Mouse (Mus musculus) monocyte, adult 2 months (primary cell): ENCODE data around the gene Riok1.
A peak's percentile ranks its signal among the peaks of the same experiment; 100 is the strongest.

Experiments
- DNase-seq, 2 experiments: peaks; one replicate each; pipeline ENCODE4 v3.0.0; 2022; ENCODE audit warnings: low spot score in 2 of 2, low read depth in 1 of 2

The Riok1 gene

DNA sequence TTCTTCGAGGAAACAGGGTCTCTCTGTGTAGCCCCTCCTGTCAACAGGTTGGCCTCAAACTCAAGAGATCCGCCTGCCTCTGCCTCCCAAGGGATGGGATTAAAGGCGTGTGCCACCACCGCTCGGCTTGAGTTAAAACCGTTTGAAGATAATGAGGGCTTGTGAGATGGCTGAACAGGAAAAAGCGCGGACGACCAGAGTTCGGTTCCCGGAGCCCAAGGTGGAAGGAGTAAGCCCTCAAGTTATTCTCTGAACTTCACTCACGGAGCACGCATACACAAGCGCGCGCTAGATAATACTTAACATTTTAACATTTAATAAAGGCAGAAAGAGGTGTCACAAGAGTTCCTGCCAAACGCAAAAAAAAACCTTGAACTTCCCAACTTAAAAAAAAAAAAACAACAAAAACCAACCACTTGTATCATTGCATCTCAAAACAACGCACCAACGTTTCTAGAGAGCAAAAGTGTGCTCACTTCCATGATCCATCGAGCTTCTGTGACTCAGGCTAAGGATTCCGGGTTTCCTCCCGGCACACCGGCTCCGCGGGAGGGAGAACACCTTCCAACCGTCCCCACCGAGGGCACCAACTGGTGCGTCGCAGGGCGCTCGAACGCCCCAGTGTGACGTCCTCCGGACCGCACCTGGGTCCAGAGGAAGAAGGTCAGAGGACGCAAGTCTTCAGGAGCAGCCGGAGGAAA is at the start of gene Riok1:
Gene Riok1, plus strand, starts transcription at position 653 of the 701 bp plus-strand sequence.
- DNase-seq: no peak

DNA sequence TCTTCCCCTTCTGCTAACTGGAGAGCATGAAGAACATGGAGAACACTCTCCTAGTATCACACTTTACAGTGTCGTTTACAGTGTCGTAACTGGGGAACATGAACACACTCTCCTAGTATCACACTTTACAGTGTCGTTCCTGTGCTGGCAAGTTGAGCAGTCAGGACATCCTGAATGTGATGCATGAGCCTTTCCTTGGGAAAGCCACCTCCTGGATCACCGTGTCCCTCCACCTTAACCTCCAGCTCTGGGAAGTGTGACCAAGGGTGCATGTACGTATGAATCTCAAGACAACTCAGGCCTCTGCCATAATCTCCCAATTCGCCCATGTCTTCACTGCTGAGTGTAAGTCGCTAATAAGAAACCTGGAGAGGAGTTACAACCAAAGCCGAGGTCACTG is 47.1 kb upstream of the Riok1 start:
- no peak for DNase-seq

- DNase-seq: no peak
Observed at GRCm38 (mm10) chr13:37992638-37993371, 44.0 kb upstream of the Riok1 start.

DNA sequence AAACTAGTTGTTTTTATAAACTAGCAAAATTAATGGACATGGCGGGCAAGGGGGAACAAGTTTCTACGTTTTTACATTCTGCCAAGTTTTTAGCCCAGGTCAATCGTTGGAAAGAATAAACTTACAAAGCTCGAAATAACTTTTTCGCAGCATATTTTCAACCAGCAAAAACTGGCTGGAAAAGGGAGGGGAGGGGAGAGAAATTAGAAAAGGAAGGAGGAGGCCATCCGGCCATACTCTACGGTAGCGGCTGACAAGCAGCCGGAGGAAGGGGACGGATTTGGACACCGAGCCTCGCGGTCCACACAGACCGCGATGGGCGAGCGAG is 43.5 kb upstream of the Riok1 start:
- no peak for DNase-seq

- DNase-seq: peak; percentile 83 to 89
Observed at GRCm38 (mm10) chr13:37993704-37994404, 42.9 kb upstream of the Riok1 start, which contains the start of gene Ssr1. TSS of gene Ssr1 (minus strand) at chr13:37994217.

DNA sequence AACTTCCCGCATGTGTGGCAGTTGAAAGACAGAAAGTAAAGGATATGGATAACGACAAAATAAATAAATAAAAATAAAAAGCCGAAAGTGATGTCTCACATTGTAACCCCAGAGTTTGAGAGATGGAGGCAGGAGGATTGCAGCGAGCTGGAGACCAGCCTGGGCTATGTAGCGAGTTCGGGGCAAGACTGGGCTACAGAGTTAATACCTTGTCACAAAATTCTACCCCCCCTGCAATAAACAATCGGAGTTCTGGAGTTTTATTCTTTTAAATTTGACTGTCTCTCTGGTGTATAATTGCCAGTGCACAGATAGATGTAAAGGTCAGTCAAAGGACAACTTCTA is 42.4 kb upstream of the Riok1 start:
- no peak for DNase-seq

DNA sequence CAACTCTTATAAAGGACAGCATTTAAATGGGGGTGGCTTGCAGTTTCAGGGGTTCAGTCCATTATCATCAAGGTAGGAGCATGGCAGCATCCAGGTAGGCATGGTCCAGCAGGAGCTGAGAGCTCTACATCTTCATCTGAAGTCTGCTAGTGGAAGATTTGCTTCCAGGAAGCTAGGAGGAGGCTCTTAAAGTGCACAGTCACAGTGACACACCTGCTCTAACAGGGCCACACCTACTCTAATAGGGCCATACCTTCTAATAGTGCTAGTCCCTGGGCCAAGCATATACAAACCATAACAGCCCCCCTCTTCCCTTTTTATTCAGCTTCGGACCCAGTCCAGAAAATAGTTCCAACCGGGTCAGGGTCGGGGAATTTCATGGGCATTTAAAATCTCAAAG is 37.1 kb upstream of the Riok1 start:
- DNase-seq: no peak

DNA sequence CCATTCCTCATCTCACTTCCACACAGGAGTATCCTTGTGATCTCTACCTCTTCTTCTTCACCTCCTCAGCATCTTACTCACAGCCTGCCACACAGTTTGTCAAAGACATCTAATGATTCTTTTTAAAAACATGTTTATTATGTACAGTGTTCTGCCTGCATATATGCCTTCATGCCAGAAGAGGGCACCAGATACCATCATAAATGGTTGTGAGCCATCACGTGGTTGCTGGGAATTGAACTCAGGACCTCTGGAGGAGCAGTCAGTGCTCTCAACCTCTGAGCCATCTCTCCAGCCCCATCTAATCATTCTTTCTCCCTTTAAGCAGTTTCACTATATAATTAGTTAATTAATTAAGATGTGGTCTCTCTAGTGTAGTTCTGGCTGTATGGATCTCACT is 34.3 kb upstream of the Riok1 start:
- no peak for DNase-seq

- DNase-seq: no peak
Observed at GRCm38 (mm10) chr13:38007972-38008371, 28.8 kb upstream of the Riok1 start.

DNA sequence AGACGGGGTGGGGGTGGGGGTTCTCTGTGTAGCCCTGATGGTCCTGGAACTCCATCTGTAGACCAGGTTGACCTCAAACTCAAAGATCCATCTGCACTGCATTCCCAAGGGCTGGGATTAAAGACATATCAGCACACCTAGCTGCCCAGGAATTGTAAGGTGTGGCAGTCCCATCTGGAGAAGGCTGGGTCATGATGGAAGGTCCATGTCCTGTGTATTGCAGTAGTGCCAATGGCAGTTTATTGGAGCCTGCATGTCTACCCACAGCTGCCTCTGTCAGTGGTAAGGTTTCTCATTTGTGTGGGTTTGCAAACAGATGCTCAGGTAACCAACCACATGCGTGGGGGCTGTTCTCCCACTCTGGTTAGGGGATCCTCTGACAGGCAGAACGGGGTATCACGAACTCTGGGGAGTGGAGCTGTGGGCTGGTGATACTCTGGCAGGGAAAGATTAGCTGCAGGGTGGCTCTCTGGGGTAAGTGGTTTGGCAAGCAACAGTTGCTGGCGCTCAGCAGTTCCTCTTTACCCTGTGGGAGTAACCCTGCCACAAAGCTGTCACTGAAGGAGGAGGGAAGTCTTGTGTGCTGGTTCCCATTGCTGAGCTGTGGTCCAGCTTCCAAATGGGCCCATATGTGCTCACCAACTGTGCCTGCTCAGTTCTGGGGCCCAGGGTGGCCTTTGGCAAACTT is 26.9 kb upstream of the Riok1 start:
- peak; percentile 49 to 55 for DNase-seq

- peak in 1 of 2 experiments; percentile 5 for DNase-seq
Observed at GRCm38 (mm10) chr13:38010444-38010910, 26.3 kb upstream of the Riok1 start.

DNA sequence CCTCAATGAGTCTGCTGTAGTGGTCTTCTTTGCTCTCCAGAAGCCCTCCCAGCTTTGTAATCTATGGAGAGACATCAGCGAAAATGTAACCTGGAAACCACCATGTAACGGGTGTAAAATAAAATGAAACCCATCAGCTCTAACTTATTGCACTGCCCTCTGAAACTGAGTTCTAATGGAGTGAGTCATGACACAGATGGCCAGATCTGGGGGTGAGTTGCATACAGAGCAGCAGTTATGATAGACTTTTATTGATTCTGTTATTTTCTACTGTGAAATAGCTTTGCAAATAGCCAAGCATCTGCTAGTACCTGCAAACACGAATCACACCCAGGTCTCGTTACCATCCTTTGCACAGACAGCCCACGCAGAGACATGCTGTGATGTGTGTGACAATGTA is 24.4 kb upstream of the Riok1 start:
- DNase-seq: no peak

DNA sequence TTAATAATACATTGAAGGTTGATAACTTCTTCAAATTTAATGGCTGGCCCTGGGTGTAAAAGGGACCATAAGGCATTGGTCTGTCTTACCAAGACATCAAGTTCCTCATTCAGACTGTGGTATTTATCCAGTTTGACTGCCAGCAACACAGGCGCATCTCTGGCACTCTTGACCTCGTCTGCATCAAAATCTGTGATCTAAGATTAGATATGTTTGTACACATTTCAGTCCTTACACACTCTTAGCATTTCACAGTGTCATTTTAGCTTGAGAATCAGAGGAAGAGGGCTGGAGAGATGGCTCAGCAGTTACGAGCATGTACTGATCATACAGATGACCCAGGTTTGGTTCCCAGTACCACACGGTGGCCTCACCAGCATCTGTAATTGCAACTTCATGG is 21.2 kb upstream of the Riok1 start:
- DNase-seq: no peak

DNA sequence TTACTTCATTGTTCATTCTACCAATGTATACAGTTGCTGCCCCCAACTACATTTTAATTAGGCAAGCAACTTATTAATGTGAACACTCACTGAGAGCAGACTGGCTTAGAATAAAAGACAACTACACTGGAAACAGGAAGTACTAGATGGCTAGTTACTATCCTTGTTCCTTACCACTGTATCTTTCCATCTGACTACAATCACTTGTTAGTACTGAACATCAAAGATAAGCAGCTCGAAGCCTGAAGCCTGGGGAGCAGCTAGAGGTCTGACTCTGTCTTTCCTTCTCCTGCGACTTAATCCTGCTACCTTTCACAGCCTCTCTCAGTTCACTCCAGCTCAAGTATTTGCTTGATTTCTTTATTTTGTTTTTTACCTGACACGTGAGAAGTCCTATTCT is 18.0 kb upstream of the Riok1 start:
- no peak for DNase-seq

- DNase-seq: no peak
Observed at GRCm38 (mm10) chr13:38025874-38026273, 10.9 kb upstream of the Riok1 start.

DNA sequence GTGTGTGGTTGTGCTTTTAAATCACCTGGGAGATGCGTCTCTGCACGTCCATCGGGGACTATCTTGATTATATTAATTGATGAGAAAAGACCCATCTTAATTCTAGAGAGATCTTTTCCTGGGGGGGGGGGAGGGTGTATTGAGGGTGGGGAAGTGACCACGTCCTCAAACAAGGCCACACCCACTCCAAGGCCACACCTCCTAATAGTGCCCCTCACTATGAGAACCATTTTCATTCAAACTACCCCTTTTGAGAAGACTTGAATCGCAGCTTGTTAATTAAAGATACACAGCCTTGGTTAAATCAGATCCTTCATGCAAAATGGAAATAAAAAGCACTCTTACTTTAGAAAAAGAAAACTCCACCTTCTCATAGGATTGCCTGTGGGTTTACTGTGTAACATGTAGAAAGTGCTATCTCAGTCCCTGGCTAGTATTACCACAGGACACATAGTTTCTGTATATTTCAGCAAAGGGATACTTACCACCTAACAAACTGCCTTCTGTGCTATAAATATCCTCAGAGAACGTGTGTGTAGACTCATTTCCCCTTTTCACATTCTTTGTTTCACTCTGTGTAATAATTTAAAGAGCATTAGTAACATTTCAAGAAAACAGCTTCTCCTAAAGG is 9.1 kb upstream of the Riok1 start:
- no peak for DNase-seq

DNA sequence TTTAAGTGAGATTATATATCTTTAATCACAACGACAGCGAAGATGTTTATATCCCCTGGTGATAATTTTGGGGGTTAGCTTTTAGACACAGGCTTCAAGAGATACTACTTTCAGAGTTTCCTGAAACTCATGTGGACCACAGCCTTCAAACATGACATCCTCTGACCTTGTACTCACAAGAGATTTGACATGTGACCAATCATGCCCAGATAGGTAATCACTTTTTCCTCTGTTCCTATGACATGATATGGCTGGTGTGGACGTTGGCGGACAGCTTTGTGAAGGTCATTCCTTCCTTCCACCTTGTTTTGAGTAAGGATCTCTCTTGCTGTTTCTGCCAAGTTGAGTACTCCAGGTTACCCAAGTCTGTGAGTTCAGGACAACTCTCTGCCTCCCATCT is 8.4 kb upstream of the Riok1 start:
- no peak for DNase-seq

DNA sequence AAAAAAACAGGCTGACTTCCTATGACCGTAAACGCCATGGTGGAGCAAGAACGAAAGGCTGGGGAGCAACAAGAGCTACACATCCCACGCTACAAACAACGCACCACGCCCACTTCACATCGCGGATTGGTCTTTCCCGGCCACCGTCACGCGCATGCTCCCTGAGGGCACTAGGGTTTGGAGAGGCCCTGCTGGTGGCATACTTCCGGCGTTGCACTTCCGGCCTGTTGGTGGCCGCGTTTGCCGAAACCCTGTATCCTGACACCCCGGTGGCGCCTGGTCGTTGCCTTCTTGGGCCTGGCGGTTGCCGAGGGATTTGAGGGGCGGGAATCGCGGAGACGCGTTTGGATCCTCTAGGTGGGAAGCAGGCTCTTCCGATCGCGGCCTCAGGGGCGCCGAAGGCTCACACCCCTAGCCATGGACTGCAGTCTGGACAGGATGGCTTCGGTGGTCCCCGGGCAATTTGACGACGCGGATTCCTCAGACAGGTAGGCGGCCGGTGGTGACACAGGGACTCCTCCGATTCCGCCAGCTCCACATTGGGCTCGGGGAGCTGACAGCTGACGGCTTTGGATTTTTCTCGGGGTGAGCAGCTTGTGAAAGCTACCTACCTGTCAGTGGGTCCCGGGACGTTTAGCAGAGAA is 371 bp downstream of the Riok1 start, which contains the start of gene Cage1:
Gene Cage1, minus strand, starts transcription at position 26 of the 644 bp plus-strand sequence.
- peak; percentile 93 to 95 for DNase-seq

DNA sequence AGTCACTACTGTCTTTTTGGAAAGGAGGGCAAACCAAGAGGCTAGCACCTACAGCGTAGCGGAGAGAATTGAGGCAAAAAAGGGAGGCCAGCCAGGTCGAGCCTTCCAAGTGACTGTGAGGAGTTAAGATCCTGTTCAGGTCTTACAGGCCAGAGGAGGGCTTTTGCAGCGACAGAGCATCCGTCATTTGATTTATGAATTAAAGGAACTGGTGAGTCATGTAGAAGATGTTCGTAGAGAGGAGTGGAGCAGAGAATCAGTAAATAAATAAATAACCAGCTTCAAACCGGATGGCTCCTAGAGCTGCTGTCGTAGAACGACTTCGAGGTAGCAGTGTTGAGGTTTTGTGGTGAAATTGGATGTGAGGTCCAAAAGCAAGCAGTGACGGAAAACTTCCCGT is 1.0 kb downstream of the Riok1 start:
- DNase-seq: peak in 1 of 2 experiments; percentile 3

- no peak for DNase-seq
Observed at GRCm38 (mm10) chr13:38049888-38050287, 13.1 kb downstream of the Riok1 start.

DNA sequence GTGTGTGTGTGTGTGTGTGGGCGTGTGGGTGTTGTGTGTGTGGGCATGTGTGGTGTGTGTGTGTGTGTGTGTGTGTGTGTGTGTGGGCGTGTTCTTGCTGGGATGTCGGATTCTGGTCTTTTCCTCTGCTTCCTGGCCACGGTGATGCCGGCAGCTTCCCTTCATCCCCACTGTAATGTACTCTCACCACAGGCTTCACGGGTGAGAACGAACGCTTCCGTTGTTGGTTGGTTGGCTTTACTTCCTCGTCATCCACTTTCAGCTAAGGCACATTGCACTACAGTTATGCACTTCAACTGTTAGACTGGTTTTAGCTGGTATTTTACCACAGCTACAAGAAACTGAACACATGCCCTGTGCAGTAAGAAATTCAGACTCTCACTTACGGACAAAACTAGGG is 25.9 kb downstream of the Riok1 start:
- DNase-seq: no peak
